Mouse (Mus musculus) embryonic facial prominence, embryonic 11.5 days (tissue): ENCODE data around the gene Mrs2. TPM values are rescaled to one million over a fixed set of nuclear protein-coding genes. Genes with fewer than 3 reads are reported as not detected.

ENCODE experiments used
- ATAC-seq: fragments of 200-750 bp; cut with Nextera tagmentation; replicated peaks from 2 replicates; pipeline ENCODE4 v1.8.0; 2017; ENCODE audit warnings: low read depth; ENCODE audit not compliant: insufficient number of reproducible peaks, low FRiP score, low TSS enrichment
- DNase-seq: peaks from one replicate; pipeline ENCODE4 v3.0.0-alpha.2; 2015; ENCODE audit warnings: low spot score
- H3K27ac ChIP-seq: fragments of 300-500 bp; sonication (generic); replicated peaks from 2 replicates; pipeline ENCODE4 v1.5.1; 2014; ENCODE audit warnings: mild to moderate bottlenecking, low read depth, low read length, control low read depth
- H3K27me3 ChIP-seq: fragments of 300-500 bp; sonication (generic); 2 replicates; pipeline ENCODE4 v1.6.1; 2014; ENCODE audit warnings: mild to moderate bottlenecking, low read length, moderate library complexity, mixed read lengths; ENCODE audit not compliant: control insufficient read depth, insufficient read depth
- H3K36me3 ChIP-seq: fragments of 300-500 bp; sonication (generic); replicated peaks from 2 replicates; pipeline ENCODE4 v1.6.1; 2014; ENCODE audit warnings: low read depth, mild to moderate bottlenecking, low read length, moderate library complexity, mixed read lengths; ENCODE audit not compliant: control insufficient read depth, insufficient read depth
- H3K4me1 ChIP-seq: fragments of 300-500 bp; sonication (generic); 2 replicates; pipeline ENCODE4 v1.6.1; 2014; ENCODE audit warnings: low read length, mixed read lengths; ENCODE audit not compliant: control insufficient read depth, insufficient read depth
- H3K4me2 ChIP-seq: fragments of 300-500 bp; sonication (generic); 2 replicates; pipeline ENCODE4 v1.6.1; 2014; ENCODE audit warnings: low read depth, mild to moderate bottlenecking, control low read depth, low read length, moderate library complexity
- H3K4me3 ChIP-seq: fragments of 300-500 bp; sonication (generic); 2 replicates; pipeline ENCODE4 v1.5.1; 2014; ENCODE audit warnings: low read depth, low read length, control low read depth
- H3K9ac ChIP-seq: fragments of 300-500 bp; sonication (generic); replicated peaks from 2 replicates; pipeline ENCODE4 v1.6.1; 2014; ENCODE audit warnings: mild to moderate bottlenecking, control low read depth, low read length
- H3K9me3 ChIP-seq: fragments of 300-500 bp; sonication (generic); replicated peaks from 2 replicates; pipeline ENCODE4 v1.6.1; 2016; ENCODE audit warnings: mild to moderate bottlenecking, low read length, inconsistent platforms, mixed read lengths; ENCODE audit not compliant: control insufficient read depth
- WGBS: fragments of 180-500 bp; shearing (Covaris S2); extraction: QIAGEN DNeasy Blood & Tissue Kit; methylation state at CpG from one replicate; pipeline ENCODE4 v1.1.7; 2014; 5-methylcytosine and 5-hydroxymethylcytosine counted together
- polyA plus RNA-seq: library from polyadenylated mRNA; unstranded; fragments of >200 nt; fragmentation: Nextera tagmentation; extraction: Ambion mirVana; gene quantifications from 2 replicates; pipeline ENCODE4 v1.2.1, GENCODE M21; 2014

The Mrs2 gene
- polyA plus RNA-seq, 1 experiment from 2014 or later: 29.2 TPM

- 12% methylated on average over 10 of the region's 10 CpGs for WGBS
- DNase-seq (peak; percentile 52), ATAC-seq (no peak)
- H3K4me1 ChIP-seq: no peaks in the 10 kb centered on the region
- H3K4me2 ChIP-seq: no peak overlapping the region
- no peaks in the 10 kb centered on the region for H3K27me3 ChIP-seq
- H3K36me3 ChIP-seq: no peaks in the 10 kb centered on the region
- H3K27ac ChIP-seq: no peak overlapping the region
- H3K9ac ChIP-seq: no peak overlapping the region
- no peaks in the 10 kb centered on the region for H3K9me3 ChIP-seq
- H3K4me3 ChIP-seq: no peak overlapping the region
Observed at GRCm38 (mm10) chr13:24955500-24955899, 64.7 kb downstream of the Mrs2 start.

GRCm38 (mm10) chr13:24955091-24955490, 65.1 kb downstream of the Mrs2 start:
- ATAC-seq (no peak), DNase-seq (no peak)
- H3K4me3 ChIP-seq: no peak overlapping the region
- H3K27ac ChIP-seq: no peak overlapping the region
- H3K9ac ChIP-seq: no peak overlapping the region
- 42% methylated on average over 11 of the region's 11 CpGs for WGBS
- no peak overlapping the region for H3K4me2 ChIP-seq
- H3K36me3 ChIP-seq: no peaks in the 10 kb centered on the region
- H3K9me3 ChIP-seq: no peaks in the 10 kb centered on the region
- H3K4me1 ChIP-seq: no peaks in the 10 kb centered on the region
- no peaks in the 10 kb centered on the region for H3K27me3 ChIP-seq

GRCm38 (mm10) chr13:24952659-24953058, 67.5 kb downstream of the Mrs2 start:
- 82% methylated on average over 7 of the region's 7 CpGs for WGBS
- ATAC-seq: no peak

GRCm38 (mm10) chr13:24948870-24949269, 71.3 kb downstream of the Mrs2 start:
- no peak overlapping the region for H3K4me2 ChIP-seq
- no peaks in the 10 kb centered on the region for H3K4me1 ChIP-seq
- no peaks in the 10 kb centered on the region for H3K27me3 ChIP-seq
- DNase-seq (no peak), ATAC-seq (no peak)
- no peaks in the 10 kb centered on the region for H3K9me3 ChIP-seq
- H3K4me3 ChIP-seq: no peak overlapping the region
- no peak overlapping the region for H3K27ac ChIP-seq
- no peaks in the 10 kb centered on the region for H3K36me3 ChIP-seq
- WGBS: 89% methylated on average over 6 of the region's 6 CpGs
- no peak overlapping the region for H3K9ac ChIP-seq

More at GRCm38 (mm10) chr13:24952659-24953058, 67.5 kb downstream of the Mrs2 start:
- H3K9ac ChIP-seq: no peak overlapping the region
- DNase-seq: no peak
- no peaks in the 10 kb centered on the region for H3K9me3 ChIP-seq
- H3K4me3 ChIP-seq: no peak overlapping the region
- H3K36me3 ChIP-seq: no peaks in the 10 kb centered on the region
- H3K27ac ChIP-seq: no peak overlapping the region
- no peaks in the 10 kb centered on the region for H3K4me1 ChIP-seq
- no peak overlapping the region for H3K4me2 ChIP-seq
- H3K27me3 ChIP-seq: no peaks in the 10 kb centered on the region

- 85% methylated on average over 5 of the region's 5 CpGs for WGBS
- H3K9me3 ChIP-seq: no peaks in the 10 kb centered on the region
- no peak overlapping the region for H3K4me3 ChIP-seq
- H3K36me3 ChIP-seq: no peaks in the 10 kb centered on the region
- no peak for ATAC-seq
- no peak for DNase-seq
- H3K27ac ChIP-seq: no peak overlapping the region
- H3K27me3 ChIP-seq: no peaks in the 10 kb centered on the region
- no peaks in the 10 kb centered on the region for H3K4me1 ChIP-seq
- no peak overlapping the region for H3K4me2 ChIP-seq
- H3K9ac ChIP-seq: no peak overlapping the region
Observed at GRCm38 (mm10) chr13:24947158-24947557, 73.0 kb downstream of the Mrs2 start.

GRCm38 (mm10) chr13:24945567-24945966, 74.6 kb downstream of the Mrs2 start:
- H3K4me2 ChIP-seq: no peak overlapping the region
- no peak for ATAC-seq
- DNase-seq: peak; percentile 43

GRCm38 (mm10) chr13:24943303-24943702, 76.9 kb downstream of the Mrs2 start:
- Histone ChIP-seq H3K27me3 (no peaks in the 10 kb centered on the region; the same call in 1 of the 2 replicates), H3K4me3 (no peak overlapping the region), H3K27ac (no peak overlapping the region), H3K4me2 (no peak overlapping the region), H3K36me3 (no peaks in the 10 kb centered on the region), H3K4me1 (no peaks in the 10 kb centered on the region), H3K9me3 (no peaks in the 10 kb centered on the region), H3K9ac (no peak overlapping the region)
- WGBS: 75% methylated on average over 8 of the region's 8 CpGs
- DNase-seq: no peak
- ATAC-seq: no peak

More at GRCm38 (mm10) chr13:24945567-24945966, 74.6 kb downstream of the Mrs2 start:
- Histone ChIP-seq H3K27ac (no peak overlapping the region), H3K4me3 (no peak overlapping the region), H3K9me3 (no peaks in the 10 kb centered on the region), H3K36me3 (no peaks in the 10 kb centered on the region), H3K4me1 (no peaks in the 10 kb centered on the region), H3K9ac (no peak overlapping the region), H3K27me3 (no peaks in the 10 kb centered on the region; the same call in 1 of the 2 replicates)
- WGBS: 12% methylated on average over 4 of the region's 4 CpGs

- Histone ChIP-seq H3K27ac (no peak within 1 kb of the TSS), H3K4me2 (no peak within 1 kb of the TSS), H3K4me3 (no peak within 1 kb of the TSS), H3K9ac (no peak within 1 kb of the TSS), H3K36me3 (no peaks in the 10 kb centered on the region), H3K4me1 (no peaks in the 10 kb centered on the region), H3K9me3 (no peaks in the 10 kb centered on the region), H3K27me3 (no peaks in the 10 kb centered on the region; the same call in 1 of the 2 replicates)
- no peak for DNase-seq
- WGBS: 59% methylated on average over 17 of the region's 17 CpGs
- ATAC-seq: no peak
Observed at GRCm38 (mm10) chr13:24942512-24943282, 77.5 kb downstream of the Mrs2 start, which contains the start of gene Gpld1. TSS of gene Gpld1 (plus strand) at chr13:24943152.
